Mouse (Mus musculus) cerebellum, adult 9-10 months (tissue): ENCODE measurements at regions not wholly inside any gene's neighbourhood (a gene's known extent, or its start where the extent isn't known, plus 50 kb on each side); places are given as distances from the start of the nearest gene placed in this dataset.

ENCODE experiments used
- DNase-seq: peaks from one replicate; pipeline ENCODE4 v3.0.0; 2022

- no peak for DNase-seq
Measured at GRCm38 (mm10) chr2:133235175-133235920, 289.6 kb upstream of the Fermt1 start.

GRCm38 (mm10) chr2:133252131-133252530 is 299.8 kb upstream of the Bmp2 start:
- peak; percentile 2 for DNase-seq

GRCm38 (mm10) chr2:133274424-133274823 is 277.5 kb upstream of the Bmp2 start:
- no peak for DNase-seq

- no peak for DNase-seq
Measured at GRCm38 (mm10) chr2:133278546-133278945, 273.4 kb upstream of the Bmp2 start.

- no peak for DNase-seq
Measured at GRCm38 (mm10) chr2:133279275-133279674, 272.7 kb upstream of the Bmp2 start.

- DNase-seq = no peak
Measured at GRCm38 (mm10) chr2:133282692-133283091, 269.3 kb upstream of the Bmp2 start.

GRCm38 (mm10) chr2:133283709-133284108 is 268.2 kb upstream of the Bmp2 start:
- no peak for DNase-seq

GRCm38 (mm10) chr2:133294136-133294535 is 257.8 kb upstream of the Bmp2 start:
- no peak for DNase-seq

GRCm38 (mm10) chr2:133305936-133306335 is 246.0 kb upstream of the Bmp2 start:
- no peak for DNase-seq

- DNase-seq = no peak
Measured at GRCm38 (mm10) chr2:133311001-133311400, 241.0 kb upstream of the Bmp2 start.

GRCm38 (mm10) chr2:133326290-133327050 is 225.5 kb upstream of the Bmp2 start:
- DNase-seq = no peak

- DNase-seq = no peak
Measured at GRCm38 (mm10) chr2:133327653-133328052, 224.3 kb upstream of the Bmp2 start.

- DNase-seq = no peak
Measured at GRCm38 (mm10) chr2:133336177-133336901, 215.6 kb upstream of the Bmp2 start.

- DNase-seq = no peak
Measured at GRCm38 (mm10) chr2:133338150-133338549, 213.8 kb upstream of the Bmp2 start.

- no peak for DNase-seq
Measured at GRCm38 (mm10) chr2:133341352-133341751, 210.6 kb upstream of the Bmp2 start.

GRCm38 (mm10) chr2:133345964-133346788 is 205.8 kb upstream of the Bmp2 start:
- DNase-seq = no peak

- DNase-seq = no peak
Measured at GRCm38 (mm10) chr2:133346789-133347424, 205.1 kb upstream of the Bmp2 start.

GRCm38 (mm10) chr2:133351306-133351705 is 200.7 kb upstream of the Bmp2 start:
- no peak for DNase-seq

- DNase-seq = no peak
Measured at GRCm38 (mm10) chr2:133352800-133353199, 199.2 kb upstream of the Bmp2 start.

GRCm38 (mm10) chr2:133362693-133363443 is 189.1 kb upstream of the Bmp2 start:
- DNase-seq = no peak

- no peak for DNase-seq
Measured at GRCm38 (mm10) chr2:133371490-133372215, 180.3 kb upstream of the Bmp2 start.
